Mouse (Mus musculus): ENCODE data around the gene Tulp1. TPM values are rescaled to one million over a fixed set of nuclear protein-coding genes. Genes with fewer than 3 reads are reported as not detected.

Gene Tulp1
- polyA plus RNA-seq, 1 experiment: 0.11 TPM

DNA sequence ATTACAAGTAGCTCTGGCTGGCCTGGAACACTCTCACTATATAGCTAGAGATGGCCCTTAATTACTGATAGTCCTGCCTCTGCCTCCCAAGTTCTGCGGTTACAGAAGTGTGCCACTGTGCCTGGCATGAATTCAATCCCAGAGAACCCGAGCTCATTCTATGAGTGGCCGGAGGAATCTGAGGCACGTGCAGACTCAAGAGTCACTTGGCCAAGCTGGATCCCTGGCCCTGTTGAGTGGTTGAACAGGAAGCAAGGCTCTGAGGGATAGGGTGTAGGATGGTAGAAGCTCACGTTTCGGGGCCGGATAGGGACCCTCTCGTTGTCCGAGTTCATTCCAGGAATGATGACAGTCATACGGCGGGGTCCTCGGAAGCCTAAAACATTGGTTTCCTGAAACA is 9.2 kb downstream of the Tulp1 start:
- no peaks in the 10 kb centered on the region for H3K36me3 ChIP-seq (ENCODE audit: control insufficient read depth, insufficient read depth, low read length)
- no peak for DNase-seq

DNA sequence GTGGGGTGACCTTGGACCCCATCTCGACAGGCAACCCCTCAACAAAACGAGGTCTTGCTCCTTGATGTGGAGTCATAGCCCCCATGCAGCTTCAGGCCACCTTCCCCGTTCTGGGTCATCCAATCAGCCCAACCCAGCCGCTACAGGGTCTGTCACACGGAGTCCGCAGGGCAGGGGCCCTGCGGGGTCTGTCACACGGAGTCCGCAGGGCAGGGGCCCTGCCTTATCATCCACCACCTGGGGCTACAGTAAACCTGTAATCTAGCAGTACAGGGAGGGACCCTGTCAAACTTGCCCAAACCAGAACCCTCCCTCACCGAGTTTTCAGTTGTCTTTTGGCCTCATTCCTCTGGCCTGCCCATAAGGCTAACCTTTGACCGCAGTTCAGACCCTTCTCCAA is 13.0 kb downstream of the Tulp1 start:
- H3K4me3 ChIP-seq (ENCODE audit: insufficient read depth, low read depth, low read length): no peak overlapping the region
- WGBS: 69% methylated on average over 11 of the region's 11 CpGs
- no peaks in the 10 kb centered on the region for H3K36me3 ChIP-seq (ENCODE audit: control insufficient read depth, insufficient read depth, low read length)
- H3K4me1 ChIP-seq (ENCODE audit: control insufficient read depth, insufficient read depth, low read length): peaks cover 7% of the 10 kb centered on the region; the same call in 1 of the 2 replicates
- no peak overlapping the region for H3K27ac ChIP-seq (ENCODE audit: insufficient read depth, low read depth, low read length)
- no peaks in the 10 kb centered on the region for H3K27me3 ChIP-seq (replicated peaks; ENCODE audit: control insufficient read depth, insufficient read depth, low read length)
- no peak for DNase-seq
- no peak for TF ChIP-seq POLR2A (IDR thresholded peaks at IDR 0.05; ENCODE audit: low read depth, low read length)
- TF ChIP-seq CTCF (conservative IDR thresholded peaks at IDR 0.05; ENCODE audit: insufficient read depth, insufficient read length, low read depth, low read length): no peak

More for the DNA sequence above, 9.2 kb downstream of the Tulp1 start:
- Histone ChIP-seq H3K27ac (ENCODE audit: insufficient read depth, low read depth, low read length) (no peak overlapping the region), H3K4me3 (ENCODE audit: insufficient read depth, low read depth, low read length) (no peak overlapping the region), H3K27me3 (replicated peaks; ENCODE audit: control insufficient read depth, insufficient read depth, low read length) (no peaks in the 10 kb centered on the region), H3K4me1 (ENCODE audit: control insufficient read depth, insufficient read depth, low read length) (no peaks in the 10 kb centered on the region)
- 79% methylated on average over 12 of the region's 12 CpGs for WGBS
- TF ChIP-seq CTCF (conservative IDR thresholded peaks at IDR 0.05; ENCODE audit: insufficient read depth, insufficient read length, low read depth, low read length) (no peak), POLR2A (IDR thresholded peaks at IDR 0.05; ENCODE audit: low read depth, low read length) (no peak)

DNA sequence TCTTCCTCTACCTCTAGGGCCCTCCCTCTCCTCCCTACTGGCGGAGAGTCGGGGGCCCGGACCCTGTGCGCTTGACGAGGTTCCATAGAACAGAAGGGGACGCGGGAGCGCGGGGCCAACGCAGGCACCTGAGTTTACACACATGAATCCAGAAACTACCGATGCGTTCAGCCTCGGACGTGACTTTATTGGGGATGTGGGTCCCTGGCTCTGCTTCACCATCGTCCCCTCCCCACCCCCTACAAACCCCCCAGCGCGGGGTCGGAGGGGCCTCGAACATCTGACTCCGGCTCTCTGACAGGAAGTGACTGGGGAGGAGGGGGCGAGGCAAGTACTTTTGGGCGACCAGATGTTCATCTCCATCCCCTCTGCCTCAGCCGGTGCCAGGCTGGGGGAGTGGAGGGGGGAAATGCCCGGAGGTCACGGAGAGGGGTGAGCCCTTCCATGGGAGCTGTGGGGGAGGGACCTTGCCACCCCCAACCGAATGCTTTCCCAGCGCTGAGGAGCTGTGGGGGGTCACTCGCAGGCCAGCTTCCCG is 13.6 kb downstream of the Tulp1 start:
- TF ChIP-seq CTCF (conservative IDR thresholded peaks at IDR 0.05; ENCODE audit: insufficient read depth, insufficient read length, low read depth, low read length): no peak
- TF ChIP-seq POLR2A (IDR thresholded peaks at IDR 0.05; ENCODE audit: low read depth, low read length): no peak

DNA sequence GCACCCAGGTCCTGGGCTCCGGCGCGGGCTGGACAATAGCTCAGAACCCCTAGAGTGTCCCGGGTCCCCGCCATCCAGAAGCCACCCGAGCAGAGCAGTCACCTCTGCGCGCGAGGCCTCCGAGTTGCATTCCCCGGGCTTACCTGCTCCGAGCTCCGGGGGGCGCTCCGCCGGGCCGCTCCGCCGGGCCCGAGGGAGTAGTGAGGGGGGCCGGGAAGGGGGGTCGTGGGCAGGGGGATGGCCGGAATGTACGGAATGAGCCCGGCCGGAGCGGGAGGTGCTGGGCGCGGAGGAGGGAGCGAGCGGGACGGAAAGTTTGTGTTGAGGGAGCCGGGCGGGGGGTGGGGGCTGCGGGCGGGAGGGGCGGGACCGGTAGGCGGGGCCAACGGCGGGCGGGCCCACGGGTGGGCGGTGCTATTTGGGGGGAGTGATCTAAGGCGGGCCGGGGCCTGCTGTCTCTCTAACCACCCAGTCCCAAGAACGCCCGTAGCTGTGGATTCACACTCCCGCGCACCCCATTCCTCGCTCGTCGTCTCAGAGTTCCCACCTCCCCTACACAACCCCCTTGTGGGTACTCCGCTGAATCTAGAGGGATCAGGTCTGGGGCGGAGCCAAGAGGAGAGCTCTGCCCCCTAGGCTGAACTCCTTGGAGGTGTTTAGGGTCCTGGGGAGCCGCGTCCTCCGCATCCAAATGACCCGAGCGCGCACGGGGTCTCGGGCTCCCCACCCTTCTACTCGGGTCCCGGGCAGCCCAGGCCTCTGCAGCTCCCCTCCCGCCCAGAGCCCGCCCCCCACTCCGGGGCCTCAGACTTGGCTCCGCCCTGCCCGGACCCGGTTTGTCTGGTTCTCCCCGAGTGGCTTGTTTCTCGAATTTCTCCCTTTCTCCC is 14.3 kb downstream of the Tulp1 start, which contains the start of gene Tead3:
Gene Tead3, minus strand, starts transcription at position 352 of the 887 bp plus-strand sequence.
- WGBS: 2% methylated on average over 65 of the region's 73 CpGs
- peak; percentile 43 for TF ChIP-seq POLR2A (IDR thresholded peaks at IDR 0.05; ENCODE audit: low read depth, low read length)
- TF ChIP-seq CTCF (conservative IDR thresholded peaks at IDR 0.05; ENCODE audit: insufficient read depth, insufficient read length, low read depth, low read length): no peak
- Histone ChIP-seq H3K36me3 (ENCODE audit: control insufficient read depth, insufficient read depth, low read length) (no peaks in the 10 kb centered on the region), H3K27me3 (replicated peaks; ENCODE audit: control insufficient read depth, insufficient read depth, low read length) (no peaks in the 10 kb centered on the region), H3K4me3 (ENCODE audit: insufficient read depth, low read depth, low read length) (peak within 1 kb of the TSS; percentile 75), H3K27ac (ENCODE audit: insufficient read depth, low read depth, low read length) (peak within 1 kb of the TSS; percentile 88), H3K4me1 (ENCODE audit: control insufficient read depth, insufficient read depth, low read length) (peaks cover 7% of the 10 kb centered on the region; the same call in 1 of the 2 replicates)
- peak; percentile 83 for DNase-seq

More for the DNA sequence above, 13.6 kb downstream of the Tulp1 start:
- H3K27ac ChIP-seq (ENCODE audit: insufficient read depth, low read depth, low read length): peak overlapping the region; percentile 40; the same call in 1 of the 2 replicates
- H3K4me1 ChIP-seq (ENCODE audit: control insufficient read depth, insufficient read depth, low read length): peaks cover 7% of the 10 kb centered on the region; the same call in 1 of the 2 replicates
- DNase-seq: no peak
- H3K36me3 ChIP-seq (ENCODE audit: control insufficient read depth, insufficient read depth, low read length): no peaks in the 10 kb centered on the region
- WGBS: 5% methylated on average over 29 of the region's 29 CpGs
- peak overlapping the region; percentile 75 for H3K4me3 ChIP-seq (ENCODE audit: insufficient read depth, low read depth, low read length)
- H3K27me3 ChIP-seq (replicated peaks; ENCODE audit: control insufficient read depth, insufficient read depth, low read length): no peaks in the 10 kb centered on the region

DNA sequence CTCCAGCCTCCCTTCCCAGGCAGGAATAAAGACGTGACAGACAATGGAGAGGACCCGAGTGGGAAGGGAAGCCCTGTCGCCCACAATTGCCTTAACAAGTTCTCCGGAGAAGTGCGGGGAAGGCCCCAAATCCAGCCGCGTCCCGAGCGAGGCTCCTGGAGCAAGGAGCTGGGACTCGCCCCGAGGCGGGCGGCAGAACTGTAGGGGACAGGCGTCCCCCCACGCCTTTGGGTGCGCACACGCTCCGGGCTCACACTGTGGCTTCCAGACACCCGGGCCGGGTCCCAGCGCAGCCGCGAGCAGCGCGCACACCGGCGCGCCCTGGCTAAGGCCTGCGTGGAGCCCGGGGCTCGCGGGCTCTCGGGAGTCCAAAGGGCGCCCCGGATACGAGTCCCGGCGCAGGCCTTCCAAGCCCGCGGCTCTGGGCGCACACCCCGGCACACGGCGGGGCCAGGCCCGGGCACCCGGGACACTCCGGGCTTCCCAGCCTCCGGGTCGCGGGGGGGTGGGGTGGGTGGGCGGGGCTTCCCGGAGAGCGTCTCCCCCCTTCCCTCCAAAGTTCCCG is 15.0 kb downstream of the Tulp1 start:
- no peaks in the 10 kb centered on the region for H3K27me3 ChIP-seq (replicated peaks; ENCODE audit: control insufficient read depth, insufficient read depth, low read length)
- DNase-seq: peak; percentile 85
- 1% methylated on average over 50 of the region's 54 CpGs for WGBS
- TF ChIP-seq CTCF (conservative IDR thresholded peaks at IDR 0.05; ENCODE audit: insufficient read depth, insufficient read length, low read depth, low read length) (no peak), POLR2A (IDR thresholded peaks at IDR 0.05; ENCODE audit: low read depth, low read length) (no peak)
- peaks cover 7% of the 10 kb centered on the region; the same call in 1 of the 2 replicates for H3K4me1 ChIP-seq (ENCODE audit: control insufficient read depth, insufficient read depth, low read length)
- H3K27ac ChIP-seq (ENCODE audit: insufficient read depth, low read depth, low read length): peak overlapping the region; percentile 88
- H3K36me3 ChIP-seq (ENCODE audit: control insufficient read depth, insufficient read depth, low read length): no peaks in the 10 kb centered on the region
- peak overlapping the region; percentile 75 for H3K4me3 ChIP-seq (ENCODE audit: insufficient read depth, low read depth, low read length)

DNA sequence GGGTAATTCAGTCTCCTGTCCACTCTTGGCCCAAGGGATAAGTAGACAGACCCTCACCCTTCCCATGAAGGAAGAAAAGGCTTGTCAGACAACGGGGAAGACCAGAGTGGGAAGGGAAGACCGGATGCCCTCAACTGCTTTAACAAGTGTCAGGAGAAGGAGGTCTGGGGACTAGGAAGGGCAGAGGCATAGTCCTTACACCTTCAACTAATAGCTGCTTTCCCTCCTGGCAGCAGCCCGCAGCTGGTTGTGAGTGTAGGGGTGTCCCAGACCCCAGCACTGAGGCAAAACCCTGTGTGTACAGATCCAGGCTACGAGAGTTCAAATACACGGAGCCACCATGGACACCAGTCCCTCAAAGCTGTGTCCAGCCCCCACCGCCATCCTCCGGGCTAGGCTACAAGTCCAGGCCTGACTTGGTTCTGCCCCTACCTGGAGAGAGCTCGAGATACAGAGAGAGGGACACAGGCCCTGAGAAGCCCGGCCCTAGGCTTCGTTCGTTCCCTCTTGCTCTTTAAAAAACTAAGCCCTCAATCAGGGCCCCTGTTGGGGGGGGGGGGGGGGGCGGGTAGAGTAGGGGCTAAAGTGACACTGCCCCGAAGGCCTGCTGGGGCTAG is 15.7 kb downstream of the Tulp1 start:
- no peak for TF ChIP-seq POLR2A (IDR thresholded peaks at IDR 0.05; ENCODE audit: low read depth, low read length)
- 22% methylated on average over 13 of the region's 13 CpGs for WGBS

More for the DNA sequence above, 15.7 kb downstream of the Tulp1 start:
- peak overlapping the region; percentile 75 for H3K4me3 ChIP-seq (ENCODE audit: insufficient read depth, low read depth, low read length)
- no peaks in the 10 kb centered on the region for H3K36me3 ChIP-seq (ENCODE audit: control insufficient read depth, insufficient read depth, low read length)
- DNase-seq: no peak
- no peaks in the 10 kb centered on the region for H3K27me3 ChIP-seq (replicated peaks; ENCODE audit: control insufficient read depth, insufficient read depth, low read length)
- peak overlapping the region; percentile 72; the same call in 1 of the 2 replicates for H3K27ac ChIP-seq (ENCODE audit: insufficient read depth, low read depth, low read length)
- H3K4me1 ChIP-seq (ENCODE audit: control insufficient read depth, insufficient read depth, low read length): peaks cover 7% of the 10 kb centered on the region; the same call in 1 of the 2 replicates

All from kidney, adult 2 months (tissue).